Mouse (Mus musculus) R1 (cell line): ENCODE data around the gene Olfr111.
A peak's percentile ranks its signal among the peaks of the same experiment; 100 is the strongest.
"Not testable (repeated sequence)": the region's sequence is repeated elsewhere in the genome, so short reads cannot be mapped to it uniquely, and the experiment has no call there.

Experiments
- DNase-seq: peaks from one replicate; pipeline ENCODE4 v3.0.0-alpha.2; 2018; ENCODE audit warnings: low read depth, low spot score

Olfr111 gene

GRCm38 (mm10) chr17:37507730-37508129, at the start of gene Olfr111:
Olfr111 (plus strand) TSS chr17:37508030.
- no peak for DNase-seq

GRCm38 (mm10) chr17:37458616-37459015, 49.2 kb upstream of the Olfr111 start, which contains the start of gene Olfr109:
Olfr109 (plus strand) TSS chr17:37458916.
- no peak for DNase-seq

GRCm38 (mm10) chr17:37483452-37483851, 24.4 kb upstream of the Olfr111 start, which contains the start of gene H2-M2:
H2-M2 (minus strand) TSS chr17:37483552.
- DNase-seq = no peak

GRCm38 (mm10) chr17:37491930-37492518, 15.8 kb upstream of the Olfr111 start, which contains the start of gene Olfr110:
Olfr110 (plus strand) TSS chr17:37492468.
- no peak for DNase-seq

GRCm38 (mm10) chr17:37524612-37525011, 16.8 kb downstream of the Olfr111 start:
- not testable (repeated sequence) for DNase-seq

DNA sequence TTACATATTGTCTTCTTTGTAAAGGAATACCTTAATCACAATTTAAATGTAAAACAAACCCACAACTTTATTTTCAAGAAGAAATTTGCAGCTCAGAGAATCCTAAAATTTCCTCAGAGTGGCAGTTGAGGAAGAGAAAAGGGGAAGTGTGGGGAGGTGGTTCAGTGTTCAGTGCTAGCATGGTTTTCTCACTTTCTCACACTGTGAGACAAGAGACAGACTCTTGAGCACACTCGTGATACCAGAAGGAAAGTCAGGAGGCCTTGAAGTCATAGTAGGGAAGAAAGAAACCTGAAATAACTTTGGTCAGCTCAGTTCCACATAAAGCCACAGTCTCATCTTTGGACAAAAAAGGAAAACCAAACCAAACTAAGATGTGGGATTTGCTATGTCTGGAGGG, 17.6 kb downstream of the Olfr111 start:
- DNase-seq = not testable (repeated sequence)

DNA sequence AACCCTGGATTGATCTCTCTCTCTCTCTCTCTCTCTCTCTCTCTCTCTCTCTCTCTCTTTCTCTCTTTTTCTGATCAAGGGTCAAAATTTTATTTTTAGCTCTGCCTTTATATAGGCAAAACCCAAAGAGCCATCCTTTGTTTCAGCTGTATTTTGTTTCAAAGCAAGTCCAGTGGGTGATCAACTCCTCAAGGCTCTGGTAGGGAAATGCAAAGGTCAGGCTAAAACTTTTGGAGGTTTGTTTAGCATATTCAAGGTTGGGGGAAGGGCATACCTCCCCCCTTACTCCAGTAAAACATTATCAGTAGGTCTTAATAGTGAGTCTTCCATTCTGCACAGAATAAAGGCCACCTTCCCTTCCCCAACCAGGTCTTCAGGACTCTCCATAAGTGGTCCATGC, 27.3 kb downstream of the Olfr111 start:
- peak; percentile 95 for DNase-seq

- peak; percentile 27 for DNase-seq
These were observed 30.6 kb downstream of the Olfr111 start for GRCm38 (mm10) chr17:37538416-37538815.

- DNase-seq = no peak
These were observed 33.8 kb downstream of the Olfr111 start for GRCm38 (mm10) chr17:37541454-37542119.

- DNase-seq = no peak
These were observed 36.1 kb downstream of the Olfr111 start for GRCm38 (mm10) chr17:37543800-37544435.

- DNase-seq = no peak
These were observed 51.2 kb downstream of the Olfr111 start for GRCm38 (mm10) chr17:37558913-37559615.

DNA sequence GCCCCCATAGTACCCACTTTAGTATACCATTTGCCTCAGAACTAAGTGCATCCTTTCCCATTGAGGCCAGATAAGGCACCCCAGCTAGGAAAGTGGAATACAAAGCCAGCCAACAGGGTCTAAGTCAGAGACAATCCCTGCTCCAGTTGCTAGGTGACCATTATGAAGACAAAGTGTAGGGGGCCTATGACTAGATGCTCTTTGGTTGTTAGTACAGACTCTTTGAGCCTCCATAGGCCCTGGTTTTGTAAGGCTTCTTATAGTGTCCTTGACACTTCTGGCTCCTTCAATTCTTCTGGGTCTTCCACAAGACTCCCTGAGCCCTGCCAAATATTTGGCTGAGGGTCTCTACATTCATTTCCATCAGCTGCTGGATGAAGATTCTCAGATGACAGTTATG, 61.5 kb downstream of the Olfr111 start, which contains the start of gene Olfr112:
Gene Olfr112 (minus strand): TSS at position 101 of the 400 bp plus-strand sequence.
- DNase-seq = peak; percentile 27

GRCm38 (mm10) chr17:37577563-37577962, 69.7 kb downstream of the Olfr111 start, which contains the start of gene Olfr113:
Olfr113 (minus strand) TSS chr17:37577663.
- no peak for DNase-seq
